Mouse (Mus musculus): ENCODE results near the gene Slc15a5. TPM values are rescaled to one million over a fixed set of nuclear protein-coding genes. Genes with fewer than 3 reads are reported as not detected.

The Slc15a5 gene
- polyA plus RNA-seq, 1 experiment, result not detected

DNA sequence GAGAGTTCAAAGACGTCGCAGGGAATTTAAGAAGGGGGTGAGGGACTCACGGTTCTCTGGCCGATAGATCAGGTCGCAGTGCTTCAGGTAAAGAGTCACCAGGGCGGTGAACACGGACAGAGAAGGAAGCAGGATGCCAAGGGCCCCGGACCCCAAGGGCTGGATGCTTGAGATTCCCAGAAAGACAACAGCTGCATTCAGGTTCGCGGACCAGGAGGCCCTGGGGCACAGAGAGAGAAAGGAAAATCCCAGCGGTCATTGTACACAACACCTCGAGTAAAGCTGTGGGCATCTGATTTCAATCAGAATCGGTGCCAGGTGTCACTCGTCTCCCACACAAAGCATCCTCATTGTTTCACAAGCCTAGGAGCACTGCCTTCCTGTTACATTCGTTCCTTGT is 24.1 kb downstream of the Slc15a5 start:
- Histone ChIP-seq H3K36me3 (replicated peaks; ENCODE audit: low read length) (no peaks in the 10 kb centered on the region), H3K9me3 (peaks cover 40% of the 10 kb centered on the region), H3K27me3 (replicated peaks) (no peaks in the 10 kb centered on the region), H3K4me3 (replicated peaks) (no peak overlapping the region), H3K4me1 (no peaks in the 10 kb centered on the region)
- TF ChIP-seq GATA1 (IDR thresholded peaks at IDR 0.05; ENCODE audit: borderline replicate concordance, low read length) (no peak), FLI1 (IDR thresholded peaks at IDR 0.05; ENCODE audit: low read length) (no peak)

GRCm38 (mm10) chr6:138054956-138055355 is 24.8 kb downstream of the Slc15a5 start:
- TF ChIP-seq GATA1 (IDR thresholded peaks at IDR 0.05; ENCODE audit: borderline replicate concordance, low read length), result no peak
- TF ChIP-seq FLI1 (IDR thresholded peaks at IDR 0.05; ENCODE audit: low read length), result no peak
- Histone ChIP-seq H3K36me3 (replicated peaks; ENCODE audit: low read length) (no peaks in the 10 kb centered on the region), H3K4me1 (no peaks in the 10 kb centered on the region), H3K27me3 (replicated peaks) (no peaks in the 10 kb centered on the region), H3K4me3 (replicated peaks) (no peak overlapping the region), H3K9me3 (peaks cover 39% of the 10 kb centered on the region)

DNA sequence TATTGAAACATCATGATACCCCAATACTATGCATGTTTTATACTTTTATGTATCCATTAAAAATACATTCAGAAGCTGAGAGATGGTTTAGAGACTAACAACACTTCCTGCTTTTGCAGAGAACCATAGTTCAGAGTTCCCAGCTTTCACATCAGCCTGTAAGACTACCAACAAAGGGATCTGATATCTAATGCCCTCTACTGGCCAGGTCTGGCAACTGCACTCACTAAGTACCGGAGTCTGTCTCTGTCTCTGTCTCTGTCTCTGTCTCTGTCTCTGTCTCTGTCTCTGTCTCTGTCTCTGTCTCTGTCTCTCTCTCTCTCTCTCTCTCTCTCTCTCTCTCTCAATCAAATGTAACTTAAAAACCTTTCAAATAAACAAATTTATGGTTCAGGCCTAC is 25.6 kb downstream of the Slc15a5 start:
- Histone ChIP-seq H3K9me3 (peaks cover 39% of the 10 kb centered on the region), H3K36me3 (replicated peaks; ENCODE audit: low read length) (no peaks in the 10 kb centered on the region), H3K4me3 (replicated peaks) (no peak overlapping the region), H3K4me1 (no peaks in the 10 kb centered on the region), H3K27me3 (replicated peaks) (no peaks in the 10 kb centered on the region)
- TF ChIP-seq GATA1 (IDR thresholded peaks at IDR 0.05; ENCODE audit: borderline replicate concordance, low read length) (no peak), FLI1 (IDR thresholded peaks at IDR 0.05; ENCODE audit: low read length) (no peak)

GRCm38 (mm10) chr6:138053686-138054085 is 26.0 kb downstream of the Slc15a5 start:
- Histone ChIP-seq H3K9me3 (peaks cover 39% of the 10 kb centered on the region), H3K4me1 (no peaks in the 10 kb centered on the region), H3K36me3 (replicated peaks; ENCODE audit: low read length) (no peaks in the 10 kb centered on the region), H3K4me3 (replicated peaks) (no peak overlapping the region), H3K27me3 (replicated peaks) (no peaks in the 10 kb centered on the region)
- TF ChIP-seq GATA1 (IDR thresholded peaks at IDR 0.05; ENCODE audit: borderline replicate concordance, low read length), result no peak

GRCm38 (mm10) chr6:138045364-138045763 is 34.4 kb downstream of the Slc15a5 start:
- H3K4me1 ChIP-seq, result no peaks in the 10 kb centered on the region; the same call in 1 of the 2 replicates
- no peaks in the 10 kb centered on the region for H3K27me3 ChIP-seq (replicated peaks)
- H3K36me3 ChIP-seq (replicated peaks; ENCODE audit: low read length), result no peaks in the 10 kb centered on the region
- H3K9me3 ChIP-seq, result peaks cover 33% of the 10 kb centered on the region
- no peak overlapping the region for H3K4me3 ChIP-seq (replicated peaks)
- TF ChIP-seq FLI1 (IDR thresholded peaks at IDR 0.05; ENCODE audit: low read length) (no peak), GATA1 (IDR thresholded peaks at IDR 0.05; ENCODE audit: borderline replicate concordance, low read length) (no peak)

GRCm38 (mm10) chr6:138042891-138043290 is 36.8 kb downstream of the Slc15a5 start:
- peaks cover 47% of the 10 kb centered on the region for H3K9me3 ChIP-seq
- no peaks in the 10 kb centered on the region; the same call in 1 of the 2 replicates for H3K4me1 ChIP-seq
- H3K36me3 ChIP-seq (replicated peaks; ENCODE audit: low read length), result no peaks in the 10 kb centered on the region
- H3K4me3 ChIP-seq (replicated peaks), result no peak overlapping the region
- TF ChIP-seq FLI1 (IDR thresholded peaks at IDR 0.05; ENCODE audit: low read length), result no peak
- TF ChIP-seq GATA1 (IDR thresholded peaks at IDR 0.05; ENCODE audit: borderline replicate concordance, low read length), result no peak
- no peaks in the 10 kb centered on the region for H3K27me3 ChIP-seq (replicated peaks)

DNA sequence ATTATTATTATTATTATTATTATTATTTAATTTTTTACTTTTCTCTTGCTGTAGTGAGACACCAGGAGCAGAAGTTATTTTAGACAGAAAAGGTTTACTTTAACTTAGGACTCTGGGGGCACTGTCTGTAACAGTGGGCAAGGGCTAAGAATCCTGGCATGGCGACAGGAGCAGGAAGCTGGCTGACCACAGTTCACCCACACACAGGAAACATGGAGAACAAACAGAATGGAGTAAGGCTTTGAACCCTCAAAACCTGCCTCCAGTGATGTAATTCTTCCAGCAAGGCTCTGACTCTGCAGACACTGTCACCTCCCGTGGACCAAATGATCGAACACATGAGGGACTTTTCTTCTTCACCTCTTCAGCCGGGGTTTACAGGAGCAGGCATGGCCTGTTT is 37.9 kb downstream of the Slc15a5 start:
- H3K4me3 ChIP-seq (replicated peaks), result no peak overlapping the region
- H3K9me3 ChIP-seq, result peaks cover 51% of the 10 kb centered on the region
- H3K36me3 ChIP-seq (replicated peaks; ENCODE audit: low read length), result no peaks in the 10 kb centered on the region
- TF ChIP-seq FLI1 (IDR thresholded peaks at IDR 0.05; ENCODE audit: low read length) (no peak), GATA1 (IDR thresholded peaks at IDR 0.05; ENCODE audit: borderline replicate concordance, low read length) (no peak)
- no peaks in the 10 kb centered on the region; the same call in 1 of the 2 replicates for H3K4me1 ChIP-seq
- no peaks in the 10 kb centered on the region for H3K27me3 ChIP-seq (replicated peaks)

DNA sequence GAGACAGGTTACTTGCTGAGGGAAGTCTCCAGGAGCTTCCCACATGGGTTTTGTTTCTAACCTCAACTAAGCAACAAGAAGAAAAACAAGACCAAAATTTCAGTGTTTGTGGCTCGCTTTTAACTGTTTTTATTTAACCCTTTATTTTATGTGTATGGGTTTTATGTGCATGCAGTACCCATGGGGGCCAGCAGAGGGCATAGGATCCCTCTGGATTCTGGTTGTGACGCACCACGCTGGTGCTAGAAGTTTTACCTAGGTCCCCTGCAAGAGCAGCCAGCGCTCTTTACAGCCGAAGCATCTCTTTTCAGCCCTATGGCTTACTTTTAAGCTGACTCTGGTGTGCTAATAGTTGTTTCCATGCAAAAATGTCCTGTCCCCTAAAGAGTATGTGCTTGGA is 42.1 kb downstream of the Slc15a5 start:
- H3K4me3 ChIP-seq (replicated peaks), result no peak overlapping the region
- no peak for TF ChIP-seq GATA1 (IDR thresholded peaks at IDR 0.05; ENCODE audit: borderline replicate concordance, low read length)
- no peak for TF ChIP-seq FLI1 (IDR thresholded peaks at IDR 0.05; ENCODE audit: low read length)
- no peaks in the 10 kb centered on the region for H3K36me3 ChIP-seq (replicated peaks; ENCODE audit: low read length)
- peaks cover 41% of the 10 kb centered on the region for H3K9me3 ChIP-seq
- no peaks in the 10 kb centered on the region for H3K27me3 ChIP-seq (replicated peaks)
- H3K4me1 ChIP-seq, result no peaks in the 10 kb centered on the region

DNA sequence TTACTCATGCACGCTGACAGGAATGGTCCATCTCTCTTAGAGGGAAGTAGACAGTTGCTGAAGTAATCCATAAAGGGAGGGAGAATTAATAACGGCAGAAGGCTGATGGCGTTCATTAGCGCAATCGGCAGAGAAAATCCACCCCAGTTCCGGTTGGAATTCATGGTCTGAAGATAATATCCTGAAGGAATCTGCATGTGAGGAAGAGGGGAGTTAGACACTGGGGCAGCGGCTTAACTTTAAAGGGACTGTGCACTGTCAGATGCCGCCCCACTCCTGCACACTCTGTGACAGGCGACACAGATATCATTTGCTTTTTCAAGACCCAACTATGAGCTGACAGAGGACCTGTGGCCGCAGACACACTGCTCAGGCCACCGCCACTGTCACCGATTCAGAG is 42.8 kb downstream of the Slc15a5 start:
- Histone ChIP-seq H3K27me3 (replicated peaks) (no peaks in the 10 kb centered on the region), H3K9me3 (peaks cover 37% of the 10 kb centered on the region), H3K4me3 (replicated peaks) (no peak overlapping the region), H3K4me1 (no peaks in the 10 kb centered on the region), H3K36me3 (replicated peaks; ENCODE audit: low read length) (no peaks in the 10 kb centered on the region)
- TF ChIP-seq FLI1 (IDR thresholded peaks at IDR 0.05; ENCODE audit: low read length) (no peak), GATA1 (IDR thresholded peaks at IDR 0.05; ENCODE audit: borderline replicate concordance, low read length) (no peak)

DNA sequence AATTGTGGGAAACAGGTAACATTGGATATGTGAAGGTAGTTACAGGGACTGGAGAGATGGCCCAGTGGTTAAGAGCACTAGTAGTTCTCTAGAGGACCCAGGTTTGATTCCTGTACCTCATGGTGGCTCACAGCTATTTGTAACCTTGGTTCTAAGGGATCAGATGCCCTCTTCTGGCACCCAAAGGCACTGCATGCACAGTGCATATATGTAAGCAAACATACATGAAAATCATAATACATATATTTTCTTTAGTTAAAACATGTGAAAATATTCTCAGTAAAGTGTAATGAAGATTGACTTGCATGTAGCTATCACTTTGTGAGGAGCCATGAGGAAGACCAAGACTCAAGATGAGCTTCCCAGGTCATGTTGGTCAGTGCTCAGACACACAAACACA is 62.8 kb downstream of the Slc15a5 start:
- H3K36me3 ChIP-seq (replicated peaks; ENCODE audit: low read length), result no peaks in the 10 kb centered on the region
- peaks cover 57% of the 10 kb centered on the region for H3K9me3 ChIP-seq
- no peaks in the 10 kb centered on the region for H3K4me1 ChIP-seq
- no peaks in the 10 kb centered on the region for H3K27me3 ChIP-seq (replicated peaks)
- no peak for TF ChIP-seq FLI1 (IDR thresholded peaks at IDR 0.05; ENCODE audit: low read length)
- TF ChIP-seq GATA1 (IDR thresholded peaks at IDR 0.05; ENCODE audit: borderline replicate concordance, low read length), result no peak
- no peak overlapping the region for H3K4me3 ChIP-seq (replicated peaks)
